Mouse (Mus musculus) liver, adult 2 months (tissue): ENCODE results near the gene Serinc5.

Experiments used
- CTCF ChIP-seq: fragments of 200-500 bp; IDR thresholded peaks from 2 replicates; pipeline ENCODE4 v1.5.1; 2011; ENCODE audit warnings: low read depth, low read length, control low read depth
- POLR2A ChIP-seq: fragments of 200-500 bp; IDR thresholded peaks from 2 replicates; pipeline ENCODE4 v1.6.1; 2011; ENCODE audit warnings: low read length, control low read depth; ENCODE audit not compliant: insufficient read depth; ENCODE audit errors: extremely low read depth

DNA sequence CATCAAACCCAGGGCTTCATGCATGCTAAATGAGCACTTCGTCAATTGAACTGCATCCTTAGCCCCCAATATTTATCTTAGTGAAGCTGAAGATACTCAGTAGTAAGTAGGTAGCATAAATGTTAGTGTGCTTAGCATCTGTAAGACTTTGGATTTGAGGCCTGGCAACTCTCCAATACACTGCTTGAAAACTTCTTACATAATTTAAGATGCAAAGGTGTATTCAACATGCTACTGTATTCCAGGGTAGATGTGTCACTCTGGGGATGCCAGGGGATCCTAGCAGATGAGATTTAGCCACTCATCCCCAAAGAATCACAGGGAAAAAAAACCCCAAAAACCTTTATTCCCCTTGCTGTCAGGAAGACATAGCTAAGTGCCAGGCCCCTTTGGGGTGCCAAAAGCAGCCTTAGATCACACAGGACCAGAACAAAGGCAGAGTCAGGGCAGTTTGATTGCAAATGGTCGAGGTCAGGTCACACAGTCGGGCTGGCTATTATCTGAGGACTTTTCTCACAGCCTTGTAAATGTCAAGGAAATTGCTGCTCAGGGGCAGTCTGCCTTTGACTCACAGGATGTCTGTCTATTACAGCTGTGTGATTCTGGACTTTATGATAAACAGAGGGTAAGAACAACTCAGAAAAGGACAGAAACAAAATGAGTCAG is 17.0 kb upstream of the Serinc5 start:
- TF ChIP-seq POLR2A (no peak), CTCF (no peak)
